Mouse (Mus musculus): ENCODE data around the gene Nol8.

Nol8 gene

DNA sequence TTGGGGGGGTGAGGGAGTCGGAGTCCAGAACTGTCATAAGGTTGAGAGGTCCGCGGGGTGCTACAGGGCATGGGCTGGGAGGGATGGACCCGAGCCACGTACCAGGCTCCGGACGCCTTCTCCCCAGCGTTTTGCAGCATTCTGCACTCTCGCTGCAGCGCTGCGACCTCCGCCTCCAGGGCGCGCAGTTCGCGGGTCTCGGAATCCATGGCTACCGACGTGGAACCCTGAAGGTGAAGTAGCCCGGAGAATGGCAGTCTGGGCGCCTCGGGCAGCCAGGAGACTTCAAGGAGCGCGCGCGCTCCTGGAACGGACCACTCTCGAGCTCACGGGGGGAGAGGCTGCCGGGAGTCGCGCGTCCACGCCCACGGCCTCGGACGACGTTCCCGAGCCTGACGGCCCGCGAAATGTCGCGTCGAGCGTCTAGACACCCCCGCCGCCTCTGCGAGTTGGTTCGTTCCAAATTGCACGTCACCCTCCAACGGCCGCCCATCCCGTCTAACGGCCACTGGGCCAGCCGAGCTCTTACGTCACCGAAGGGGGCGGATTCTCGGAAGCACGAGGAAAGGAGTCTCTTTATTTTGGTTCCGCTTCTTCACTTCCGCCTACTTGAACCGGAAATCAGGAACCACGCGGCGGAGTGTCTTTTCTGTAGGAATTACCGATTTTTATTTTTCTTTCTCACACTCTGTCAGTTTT, at the start of gene Nol8, which contains the start of gene Cenpp:
Gene Nol8, plus strand, starts transcription at position 598 of the 699 bp plus-strand sequence.
Gene Cenpp, minus strand, starts transcription at position 305 of the 699 bp plus-strand sequence.
- DNase-seq (ENCODE audit: low spot score) = peak; percentile 99

DNA sequence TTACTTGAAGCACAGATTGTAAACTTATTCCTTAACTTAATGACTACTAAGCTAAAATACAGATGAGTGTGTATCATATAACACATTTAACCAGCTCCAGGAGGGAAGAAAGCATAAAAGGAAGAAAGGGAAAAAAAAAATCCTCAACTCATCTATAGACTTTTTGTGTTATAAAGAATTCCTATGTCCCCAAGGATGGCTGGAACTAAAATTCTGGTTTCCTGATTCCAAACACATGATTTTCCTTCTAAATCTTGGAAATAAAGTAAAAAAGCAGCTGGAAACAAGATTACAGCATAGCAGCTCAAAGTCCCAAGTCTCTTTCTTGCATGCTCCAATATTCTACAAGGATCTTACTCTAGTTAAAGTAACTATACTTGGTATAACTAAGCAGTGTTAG, 49.3 kb upstream of the Nol8 start:
- DNase-seq (ENCODE audit: low spot score) = no peak

DNA sequence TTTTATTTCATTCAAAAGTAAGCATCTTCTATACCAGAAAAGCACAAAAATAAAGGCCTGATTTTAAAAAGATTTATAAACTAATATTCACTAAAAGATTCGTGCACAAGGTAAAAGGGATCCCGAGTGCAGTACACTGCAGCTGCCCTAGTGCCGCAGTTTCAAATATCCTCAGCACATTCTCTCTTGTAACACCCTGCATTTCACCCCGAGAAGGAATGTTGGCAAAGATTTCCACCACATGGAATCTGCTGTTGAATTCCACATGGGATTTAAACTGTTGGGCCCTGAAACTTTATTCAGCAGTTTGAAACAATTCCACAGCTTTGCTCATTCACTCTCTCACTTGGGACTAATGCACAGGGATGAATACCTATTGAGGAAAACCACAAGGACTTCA, 45.2 kb upstream of the Nol8 start, which contains the start of gene Ogn:
Gene Ogn, plus strand, starts transcription at position 333 of the 400 bp plus-strand sequence.
- DNase-seq (ENCODE audit: low spot score) = no peak

DNA sequence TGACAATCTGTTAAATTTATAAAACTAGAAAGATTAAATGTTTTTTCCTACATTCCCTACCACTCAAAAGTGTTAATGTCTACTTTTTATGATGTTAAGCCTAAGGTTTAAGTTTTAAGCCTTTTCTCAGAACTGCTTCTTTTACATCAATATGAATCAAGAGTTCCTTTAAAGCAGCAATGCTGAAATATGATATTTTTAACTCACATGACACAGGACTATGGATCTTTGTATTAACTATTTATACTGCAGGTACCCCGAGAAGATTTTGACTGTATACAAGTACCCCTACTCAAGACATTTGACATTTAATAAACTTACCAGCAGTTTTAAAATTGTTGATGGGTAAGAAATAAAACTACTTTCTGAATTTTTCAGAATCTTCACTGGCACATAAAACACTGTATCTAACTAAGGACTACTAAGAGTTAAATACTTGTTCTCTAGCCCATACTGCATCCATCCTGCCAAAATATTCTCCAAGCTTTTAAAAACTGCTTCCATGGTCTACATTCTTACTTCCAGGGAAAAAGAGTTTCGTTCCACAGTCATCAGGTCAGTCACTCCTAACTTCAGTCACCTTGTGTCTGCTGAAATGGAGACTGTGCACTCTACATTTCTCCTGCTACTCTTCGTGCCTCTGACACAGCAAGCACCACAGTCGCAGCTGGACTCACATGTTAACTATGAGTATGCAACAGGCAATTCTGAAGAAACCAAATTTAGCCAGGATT, 44.1 kb upstream of the Nol8 start:
- no peak for DNase-seq (ENCODE audit: low spot score)

DNA sequence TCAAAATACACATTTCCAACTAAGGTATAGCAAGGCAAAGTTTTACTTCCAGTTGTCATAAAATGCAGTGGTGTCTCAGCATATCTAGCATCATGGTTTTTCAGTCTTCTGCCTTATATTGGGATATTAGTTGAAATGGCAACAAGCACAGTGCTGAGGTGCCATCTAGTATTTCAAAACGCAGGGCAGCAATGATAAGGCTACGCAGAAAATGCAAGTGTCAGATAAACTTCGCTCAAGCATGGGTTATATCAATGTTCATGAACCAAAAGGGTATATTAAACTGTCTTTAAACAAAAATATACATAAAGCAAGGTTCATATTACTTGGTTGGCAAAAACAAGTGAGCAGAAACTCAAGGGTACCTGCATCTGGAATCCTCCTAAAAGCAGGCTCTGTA, 35.9 kb upstream of the Nol8 start:
- no peak for DNase-seq (ENCODE audit: low spot score)

DNA sequence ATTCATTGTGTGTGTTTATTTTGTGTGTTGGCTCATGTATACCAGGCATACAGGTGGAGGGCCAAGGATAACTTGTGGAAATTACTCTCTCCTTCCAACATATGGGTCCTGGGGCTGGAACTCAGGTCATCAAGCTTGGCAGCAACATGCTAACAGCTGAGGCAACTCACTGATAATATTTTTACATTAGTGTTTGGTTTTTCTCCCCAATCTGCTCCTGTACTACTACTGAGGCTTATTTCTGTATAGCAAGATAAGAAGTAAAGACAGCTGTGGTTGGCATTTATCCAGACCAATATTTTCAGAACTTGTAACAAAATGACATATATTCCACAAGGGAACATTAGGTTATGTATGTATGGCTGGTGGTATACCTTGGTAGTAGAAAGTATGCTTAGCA, 34.5 kb upstream of the Nol8 start:
- no peak for DNase-seq (ENCODE audit: low spot score)

DNA sequence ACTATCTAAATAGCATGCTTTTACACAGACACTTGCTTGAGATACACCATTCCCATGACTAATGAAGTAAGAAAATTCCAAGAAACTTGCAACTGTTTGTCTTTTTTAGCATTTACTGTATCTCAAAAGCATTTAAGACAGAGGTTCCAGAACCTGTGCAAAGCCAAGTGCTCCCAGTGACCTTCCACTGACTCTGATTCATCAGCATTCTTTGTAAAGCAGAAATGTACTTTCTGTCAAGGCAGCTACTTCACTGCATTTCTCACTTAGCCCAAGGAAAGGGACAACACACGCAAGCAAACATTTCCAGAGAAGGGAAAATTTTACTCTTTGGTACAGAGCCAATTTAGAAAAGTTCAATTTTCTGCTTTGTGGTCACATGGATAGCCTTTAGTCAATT, 29.7 kb upstream of the Nol8 start:
- DNase-seq (ENCODE audit: low spot score) = no peak

DNA sequence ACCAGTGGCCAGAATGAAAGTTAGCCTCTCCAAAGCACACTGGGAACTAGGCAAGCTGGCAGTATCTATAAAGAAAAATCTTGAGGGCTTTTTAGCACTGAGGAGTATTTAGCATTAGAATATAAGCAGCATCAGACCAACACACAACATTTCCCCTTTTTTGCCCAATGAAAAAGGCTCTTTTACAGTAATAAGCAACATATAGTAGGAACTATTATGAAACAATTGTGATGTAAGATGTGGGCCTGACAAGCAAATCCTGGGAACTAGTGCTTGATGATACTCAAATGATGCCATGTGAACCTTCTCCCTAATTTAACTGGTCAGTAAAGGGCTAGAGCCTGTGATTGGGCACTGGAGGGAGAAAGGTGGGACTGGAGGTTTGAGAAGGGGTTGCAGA, 24.7 kb upstream of the Nol8 start:
- no peak for DNase-seq (ENCODE audit: low spot score)

DNA sequence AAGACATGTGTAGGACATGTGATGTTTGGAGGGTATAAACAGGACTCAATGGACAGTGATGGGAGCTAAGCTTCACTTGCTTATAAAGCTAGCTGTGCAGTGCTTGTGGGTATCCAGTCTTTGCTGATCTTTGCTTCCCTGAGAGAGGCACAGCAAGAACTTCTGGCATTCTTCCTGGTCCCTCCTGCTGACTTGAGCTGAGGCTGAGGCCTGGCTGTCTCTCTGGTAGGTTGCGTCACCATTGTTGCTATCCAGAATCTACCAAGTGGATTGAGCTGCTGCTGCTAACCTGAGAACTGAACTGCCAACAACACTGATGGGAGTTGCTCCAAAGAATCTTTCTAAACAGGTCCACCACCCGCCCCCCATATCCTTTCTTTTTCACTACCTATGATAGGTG, 23.8 kb upstream of the Nol8 start:
- DNase-seq (ENCODE audit: low spot score) = no peak

DNA sequence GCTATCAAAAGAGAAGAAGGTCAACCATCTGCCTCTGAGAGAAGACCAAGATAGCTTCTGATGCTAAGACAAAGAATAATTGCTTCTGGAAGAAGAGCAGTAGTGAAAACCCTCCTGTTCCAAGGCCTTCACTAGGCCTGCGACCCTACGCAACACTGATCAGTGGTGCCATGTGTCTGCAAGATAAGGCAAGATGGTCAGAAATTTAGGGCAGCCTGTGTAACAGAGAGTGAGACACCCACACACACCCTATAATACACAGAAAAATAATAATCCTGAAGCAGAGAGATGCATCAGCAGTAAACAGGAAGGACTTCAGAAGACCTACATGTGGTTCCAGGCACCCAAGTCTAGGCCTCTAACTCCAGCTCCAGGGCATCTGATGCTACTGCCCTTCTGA, 12.9 kb upstream of the Nol8 start:
- DNase-seq (ENCODE audit: low spot score) = no peak

DNA sequence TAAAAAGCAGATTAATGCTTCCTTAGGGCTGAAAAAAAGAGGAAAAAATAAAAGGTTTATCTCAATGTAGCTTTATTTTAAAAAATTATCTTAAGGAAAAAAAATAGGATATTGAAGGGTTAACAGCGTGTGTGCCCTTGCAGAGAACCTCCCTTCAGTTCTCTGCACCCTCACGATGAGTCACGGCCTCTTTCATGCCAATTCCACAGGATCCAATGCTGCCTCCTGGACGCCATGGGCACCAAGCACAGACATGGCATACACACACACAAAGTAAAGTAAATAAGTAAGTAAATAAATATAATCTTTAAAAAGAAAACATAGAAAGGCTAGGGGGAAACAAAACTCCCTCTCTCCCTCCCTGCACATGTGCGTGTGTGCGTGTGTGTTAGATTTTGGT, 10.2 kb upstream of the Nol8 start:
- no peak for DNase-seq (ENCODE audit: low spot score)

DNA sequence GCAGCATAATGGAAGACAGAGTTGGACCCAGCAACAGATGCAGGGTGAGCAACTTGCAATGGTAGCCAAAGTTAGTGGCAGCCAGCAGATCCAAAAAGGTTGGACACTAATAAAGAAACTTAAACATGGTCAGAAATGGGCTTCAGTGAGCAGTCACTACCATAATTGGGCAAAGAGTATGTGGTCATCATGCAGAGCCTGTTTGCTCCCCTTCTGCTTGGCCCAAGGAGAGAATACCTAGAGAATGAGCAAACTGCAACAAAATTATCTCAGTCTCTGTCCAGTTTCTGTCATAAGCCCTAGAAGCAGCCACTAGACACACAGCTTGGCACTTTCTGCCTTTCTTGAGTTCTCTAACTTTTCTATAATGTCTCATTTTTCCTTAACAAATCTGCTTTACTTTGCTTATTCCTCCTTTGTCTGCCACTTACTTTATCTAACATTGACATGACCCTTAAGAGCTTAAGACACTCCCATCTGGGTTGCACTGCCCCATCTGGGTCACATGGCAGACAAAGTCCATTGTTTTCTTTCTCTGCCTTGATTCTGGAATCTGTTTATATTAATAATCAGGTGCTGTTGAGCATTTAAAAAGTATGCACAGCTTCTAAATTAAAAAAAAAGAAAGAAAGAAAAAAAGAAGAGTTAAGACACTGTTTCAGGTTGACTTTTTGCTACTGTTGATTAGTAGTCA, 9.1 kb upstream of the Nol8 start:
- no peak for DNase-seq (ENCODE audit: low spot score)

DNA sequence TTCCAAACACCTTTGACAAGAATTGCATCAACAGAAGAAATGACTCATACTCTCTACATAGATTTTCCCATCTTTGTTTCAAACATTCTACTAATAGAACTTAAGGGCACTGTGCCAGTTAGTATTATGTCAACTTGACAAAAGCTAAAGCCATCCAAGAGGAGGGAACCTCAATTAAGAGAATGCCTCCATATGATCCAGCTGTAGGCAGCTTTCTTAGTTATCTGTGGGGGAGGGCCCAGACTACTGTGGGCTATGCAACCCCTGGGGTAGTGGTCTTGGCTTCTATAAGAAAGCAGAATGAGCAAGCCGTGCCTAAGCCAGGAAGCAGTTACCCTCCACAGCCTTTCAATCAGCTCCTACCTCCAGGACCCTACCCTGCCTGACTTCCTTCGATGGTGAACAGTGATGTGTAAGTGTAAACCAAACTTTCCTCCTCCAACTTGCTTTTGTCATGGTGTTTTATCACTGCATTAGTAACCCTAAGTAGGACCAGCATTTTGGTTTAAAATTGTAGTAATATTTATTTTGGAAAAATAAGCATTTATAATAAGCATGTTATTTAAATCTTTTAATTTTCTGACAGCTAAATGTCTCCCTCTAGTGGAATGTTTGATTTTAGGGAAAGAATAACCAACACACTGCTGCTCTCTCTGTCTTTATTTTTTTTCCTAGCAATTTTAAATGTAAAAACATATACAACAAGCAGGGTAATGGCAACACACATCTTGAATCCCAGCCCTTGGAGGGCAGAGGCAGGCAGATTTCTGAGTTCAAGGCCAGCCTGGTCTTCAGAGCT, 7.9 kb upstream of the Nol8 start:
- DNase-seq (ENCODE audit: low spot score) = no peak

DNA sequence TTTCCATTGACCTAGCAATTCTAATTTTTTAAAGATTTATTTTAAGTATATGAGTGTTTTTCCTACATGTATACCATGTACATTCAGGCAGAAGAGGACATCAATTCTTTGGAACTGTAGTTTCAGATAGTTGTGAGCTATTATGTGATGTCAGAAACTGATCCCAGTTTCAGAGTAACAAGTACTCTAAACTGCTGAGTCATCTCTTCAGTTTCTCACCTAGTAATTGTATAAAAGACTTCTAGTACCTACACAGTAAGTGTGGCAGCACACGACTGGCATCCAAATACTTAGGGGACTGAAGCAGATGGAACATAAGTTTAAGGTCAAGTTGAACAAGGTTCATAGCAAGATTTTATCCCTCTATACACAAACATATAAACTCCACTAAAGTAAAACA, 6.9 kb upstream of the Nol8 start:
- no peak for DNase-seq (ENCODE audit: low spot score)

DNA sequence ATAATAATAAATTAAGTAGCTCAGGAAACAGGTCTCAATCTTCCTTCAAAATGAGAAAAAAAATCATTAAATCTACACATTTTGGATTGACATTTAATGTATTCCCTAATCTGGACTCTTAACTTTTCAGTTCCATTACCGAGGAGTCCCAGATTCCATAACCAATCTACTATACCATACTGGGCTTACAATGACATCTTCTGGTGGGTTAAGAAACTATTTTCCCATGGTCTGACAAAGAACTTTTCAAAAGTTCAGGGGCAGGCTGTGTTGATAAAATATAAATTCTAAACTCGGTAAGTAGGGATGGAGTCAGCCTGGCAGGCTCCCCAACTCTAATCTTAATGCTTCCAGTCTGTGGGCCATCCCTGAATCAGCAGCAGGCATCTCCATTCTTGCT, 1.7 kb upstream of the Nol8 start:
- DNase-seq (ENCODE audit: low spot score) = no peak

DNA sequence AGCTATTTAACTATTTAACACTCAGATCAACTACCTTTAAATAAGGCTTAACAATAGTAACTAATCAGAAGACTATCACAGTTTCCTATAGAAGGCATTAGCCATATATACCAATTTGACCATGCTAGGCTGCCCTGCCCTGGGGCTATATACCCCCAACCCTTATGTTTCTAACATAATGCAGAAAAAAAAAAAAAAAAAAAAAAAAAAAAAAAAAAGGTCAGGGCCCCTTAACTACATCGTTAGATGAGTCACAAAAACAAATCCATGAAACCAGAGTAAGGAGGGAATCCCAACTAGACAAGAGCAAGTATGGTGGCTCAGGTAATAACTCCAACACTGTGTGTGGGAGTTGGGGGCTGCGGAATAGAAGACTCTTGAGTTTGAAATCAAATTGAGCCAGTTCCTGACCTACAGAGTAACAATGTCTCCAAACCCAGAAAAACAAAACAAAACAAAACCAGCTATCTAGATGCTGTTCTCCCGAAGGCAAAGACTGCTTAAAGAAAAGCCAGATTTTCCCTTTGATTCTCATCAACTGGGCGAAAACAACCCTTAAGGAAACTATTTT, 1.0 kb upstream of the Nol8 start:
- DNase-seq (ENCODE audit: low spot score) = no peak

DNA sequence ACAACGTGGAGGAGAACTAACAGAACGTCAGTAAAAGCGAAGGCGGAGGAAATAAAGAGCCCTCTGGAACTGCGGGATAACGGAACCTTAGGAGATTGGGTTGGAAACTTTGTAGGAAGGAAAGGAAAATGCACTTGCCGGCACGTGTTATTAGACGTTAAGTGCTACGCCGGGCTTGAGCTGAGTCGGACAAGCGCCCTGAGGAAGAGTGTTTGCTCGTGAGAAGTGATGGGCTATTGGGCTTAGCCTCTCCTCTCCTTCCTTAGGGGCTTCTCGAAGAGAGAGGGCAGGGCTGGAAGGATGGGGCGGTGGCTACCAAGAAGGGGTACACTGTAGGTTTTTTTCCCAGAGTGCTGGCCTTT, 283 bp downstream of the Nol8 start:
- peak; percentile 46 for DNase-seq (ENCODE audit: low spot score)

DNA sequence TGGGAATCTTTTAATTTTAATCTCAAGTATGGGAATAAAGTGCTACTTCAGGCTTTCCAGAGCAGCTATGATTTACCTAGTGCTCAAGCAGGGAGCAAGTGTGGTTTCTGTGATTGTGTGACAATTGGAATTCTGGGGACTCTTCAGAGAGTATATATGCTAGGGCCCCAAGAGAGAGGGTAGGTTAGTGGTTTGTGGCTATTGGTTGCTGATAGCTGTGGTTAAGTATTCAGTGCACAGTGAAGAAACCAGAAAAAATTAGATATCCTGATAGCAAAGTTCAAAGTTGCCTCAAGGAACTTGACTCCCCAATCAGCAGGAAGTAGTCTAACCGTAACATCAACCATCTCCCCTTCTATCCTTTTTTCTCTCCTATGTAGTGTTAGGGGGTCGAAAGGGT, 24.9 kb downstream of the Nol8 start:
- no peak for DNase-seq (ENCODE audit: low spot score)

DNA sequence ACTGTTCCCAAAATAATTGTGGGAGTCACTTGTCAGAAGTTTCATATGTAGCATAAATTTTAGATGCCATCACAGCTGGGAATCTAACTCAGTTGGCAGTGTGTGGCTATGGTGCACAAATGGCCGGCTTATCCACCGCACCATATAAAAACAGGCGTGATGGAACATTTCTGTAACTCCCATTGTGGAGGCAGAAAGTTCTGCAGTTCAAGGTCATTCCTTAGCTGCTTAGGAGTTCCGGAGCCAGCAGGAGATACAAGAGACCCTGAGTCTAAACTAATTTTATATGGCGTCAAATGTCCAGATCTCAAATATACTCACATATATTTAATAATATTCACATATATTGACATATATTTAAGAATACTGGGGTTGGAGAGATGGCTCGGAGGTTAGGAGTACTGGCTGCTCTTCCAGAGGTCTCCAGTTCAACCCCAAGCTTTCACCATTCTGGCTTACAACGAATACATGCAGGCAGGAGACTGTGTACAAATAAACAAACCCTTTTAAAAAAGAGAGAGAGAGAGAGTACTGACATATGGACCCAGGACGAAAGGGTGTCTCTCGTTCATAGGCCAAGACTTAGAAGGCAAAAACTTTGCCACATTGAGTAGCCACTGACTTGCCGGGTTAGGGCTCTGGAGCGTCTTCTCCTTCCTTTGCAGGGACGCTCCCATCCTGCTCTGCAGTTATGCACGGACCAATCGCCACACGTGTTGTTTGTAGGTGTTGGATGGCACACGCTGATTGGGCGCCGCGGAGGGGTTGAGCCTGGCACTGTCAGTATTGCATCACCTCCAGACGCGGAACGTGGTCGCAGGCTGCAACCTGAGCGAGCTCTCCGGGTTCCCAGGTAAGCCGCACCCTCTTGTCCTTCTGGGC, 28.7 kb downstream of the Nol8 start, which contains the start of gene Iars:
Gene Iars, plus strand, starts transcription at position 750 of the 882 bp plus-strand sequence.
- DNase-seq (ENCODE audit: low spot score) = peak; percentile 97

DNA sequence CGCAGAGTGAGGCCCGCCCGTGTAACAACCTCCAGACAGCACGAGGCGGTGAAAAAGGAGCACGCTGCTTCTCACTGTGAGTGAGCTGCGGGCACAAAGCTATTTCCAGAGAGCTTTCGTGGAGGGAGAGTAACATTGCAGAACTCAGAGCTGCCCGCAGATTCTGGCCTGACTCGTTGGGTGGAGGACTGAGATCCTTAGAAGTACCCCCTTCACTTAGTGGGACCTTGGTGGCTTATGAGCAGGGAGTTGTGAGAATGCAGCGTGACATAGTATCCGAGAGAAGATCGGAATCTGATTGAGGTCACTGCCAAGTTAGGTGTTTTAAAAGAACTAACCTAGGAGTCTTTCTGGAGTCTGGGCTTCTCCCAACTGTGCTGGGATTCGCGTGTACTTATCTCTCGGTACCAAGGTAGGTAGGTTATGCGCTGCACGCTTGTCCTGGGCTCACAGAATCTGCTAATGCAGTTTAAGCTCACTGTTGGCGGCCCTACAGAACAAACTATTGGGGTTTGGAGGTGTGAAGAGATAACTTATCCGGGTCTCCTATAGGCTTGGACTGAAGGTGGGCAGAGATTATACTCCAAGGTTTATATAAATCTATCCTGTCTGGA, 29.5 kb downstream of the Nol8 start:
- no peak for DNase-seq (ENCODE audit: low spot score)

All from ovary, postnatal 36 days (tissue).